Mouse (Mus musculus): ENCODE results near the gene Bri3bp.

DNA sequence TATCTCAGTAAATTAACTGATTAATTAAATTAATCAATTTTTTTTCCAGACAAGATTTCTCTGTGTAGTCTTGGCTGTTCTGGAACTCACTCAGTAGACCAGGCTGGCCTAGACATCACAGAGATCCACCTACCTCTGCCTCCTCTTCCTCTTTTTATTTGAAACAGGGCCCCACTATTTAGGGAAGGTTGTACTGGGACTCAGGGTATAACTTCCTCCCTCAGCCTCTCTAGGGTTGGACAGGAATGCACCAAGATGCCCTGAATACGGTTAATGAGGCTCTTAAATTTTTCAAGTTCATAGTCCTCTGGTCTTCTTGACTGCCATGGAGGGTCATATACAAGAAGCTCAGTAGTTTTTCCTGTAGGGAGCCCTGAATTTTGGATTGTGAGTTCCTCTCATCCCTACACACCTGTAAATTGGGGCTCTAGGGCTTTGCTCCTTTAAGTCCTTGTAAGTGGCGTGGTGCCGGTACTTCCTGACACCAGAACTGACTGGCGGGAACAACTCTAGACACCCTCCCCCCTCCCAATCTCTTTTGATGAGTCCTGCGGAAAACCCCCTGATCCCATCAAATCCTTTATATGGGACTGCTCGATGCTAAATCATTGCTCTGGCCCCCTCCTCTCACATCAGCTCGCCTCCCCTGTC lies 660 bp upstream of the Bri3bp start:
- TF ChIP-seq CTCF (IDR thresholded peaks at IDR 0.05; ENCODE audit: low read depth) (no peak), EP300 (IDR thresholded peaks at IDR 0.05; ENCODE audit: low read depth) (no peak)
